In genomic region chr11:66167801-66168651, GRCm38 (mm10) we compare ENCODE assay signal across 8 mouse cellular contexts. TPM values are rescaled to one million over a fixed set of nuclear protein-coding genes. Genes with fewer than 3 reads are reported as not detected.
DNase-seq lines count a peak whose midpoint lies in the region; ATAC-seq and TF ChIP-seq lines count a peak whose summit lies in the region.

Dnah9 (minus strand) TSS chr11:66168551.

- no peak for TF ChIP-seq POLR2A in thymus, adult 2 months (IDR thresholded peaks at IDR 0.05; ENCODE audit: control insufficient read depth, extremely low read depth, insufficient read depth, low read length, poor library complexity)

- no peaks in the 10 kb centered on the region; the same call in 1 of the 2 replicates for H3K4me1 ChIP-seq in thymus, adult 2 months (replicated peaks; ENCODE audit: control insufficient read depth, insufficient read depth, low read length)
- no peaks in the 10 kb centered on the region for H3K4me1 ChIP-seq in forebrain, embryonic 11.5 days (replicated peaks; ENCODE audit: control insufficient read depth, insufficient read depth, low read length)
- H3K4me1 ChIP-seq in heart, embryonic 12.5 days (replicated peaks), result peaks cover 6% of the 10 kb centered on the region; the same call in 1 of the 2 replicates
- H3K4me1 ChIP-seq in kidney, embryonic 15.5 days, result peaks cover 8% of the 10 kb centered on the region; the same call in 1 of the 2 replicates
- H3K4me1 ChIP-seq in limb, embryonic 12.5 days (replicated peaks), result no peaks in the 10 kb centered on the region
- H3K4me1 ChIP-seq in midbrain, embryonic 14.5 days (ENCODE audit: control insufficient read depth, insufficient read depth, low read length), result peaks cover 6% of the 10 kb centered on the region; the same call in 1 of the 2 replicates
- no peaks in the 10 kb centered on the region for H3K4me1 ChIP-seq in stomach, postnatal 0 days (replicated peaks; ENCODE audit: control insufficient read depth, insufficient read depth)

- no peak for TF ChIP-seq CTCF in thymus, adult 2 months (IDR thresholded peaks at IDR 0.05; ENCODE audit: borderline replicate concordance, control insufficient read depth, extremely low read depth, insufficient read depth, low read length, poor library complexity)
- no peak for TF ChIP-seq CTCF in stomach, postnatal 0 days (IDR thresholded peaks at IDR 0.05; ENCODE audit: low read depth)

- peak; percentile 5 for DNase-seq in thymus, adult 2 months
- no peak for DNase-seq in thymus, postnatal 10 days (ENCODE audit: low spot score in 2 of 2)
- DNase-seq in forebrain, embryonic 11.5 days (ENCODE audit: low spot score), result peak; percentile 92
- peak; percentile 95 for DNase-seq in midbrain, embryonic 14.5 days
- DNase-seq in stomach, postnatal 0 days (ENCODE audit: low spot score), result peak; percentile 89

- no peaks in the 10 kb centered on the region for H3K36me3 ChIP-seq in thymus, adult 2 months (ENCODE audit: control insufficient read depth, insufficient read depth, low read length)
- no peaks in the 10 kb centered on the region for H3K36me3 ChIP-seq in forebrain, embryonic 11.5 days (ENCODE audit: control insufficient read depth, insufficient read depth, low read length)
- no peaks in the 10 kb centered on the region for H3K36me3 ChIP-seq in heart, embryonic 12.5 days
- H3K36me3 ChIP-seq in kidney, embryonic 15.5 days, result no peaks in the 10 kb centered on the region
- no peaks in the 10 kb centered on the region for H3K36me3 ChIP-seq in limb, embryonic 12.5 days
- H3K36me3 ChIP-seq in midbrain, embryonic 14.5 days (ENCODE audit: control insufficient read depth, insufficient read depth, low read length), result no peaks in the 10 kb centered on the region
- H3K36me3 ChIP-seq in stomach, postnatal 0 days (ENCODE audit: control insufficient read depth, insufficient read depth, low read length), result no peaks in the 10 kb centered on the region

- no peak within 1 kb of the TSS for H3K27ac ChIP-seq in thymus, adult 2 months (ENCODE audit: control insufficient read depth, insufficient read depth, low read length)
- H3K27ac ChIP-seq in forebrain, embryonic 11.5 days (ENCODE audit: low read depth, low read length), result 0 out of 2 replicates have a peak within 1 kb of the TSS, but pooled peaks have one; percentile 18
- no peak within 1 kb of the TSS for H3K27ac ChIP-seq in heart, embryonic 12.5 days (ENCODE audit: poor library complexity, severe bottlenecking)
- H3K27ac ChIP-seq in kidney, embryonic 15.5 days, result no peak within 1 kb of the TSS
- no peak within 1 kb of the TSS for H3K27ac ChIP-seq in limb, embryonic 12.5 days
- H3K27ac ChIP-seq in midbrain, embryonic 14.5 days (replicated peaks; ENCODE audit: low read depth, low read length), result peak within 1 kb of the TSS; percentile 77
- no peak within 1 kb of the TSS for H3K27ac ChIP-seq in stomach, postnatal 0 days (replicated peaks)

- H3K27me3 ChIP-seq in thymus, adult 2 months (ENCODE audit: control insufficient read depth, insufficient read depth, low read length), result no peaks in the 10 kb centered on the region
- H3K27me3 ChIP-seq in forebrain, embryonic 11.5 days (ENCODE audit: control insufficient read depth, insufficient read depth, low read length), result no peaks in the 10 kb centered on the region
- peaks cover 26% of the 10 kb centered on the region for H3K27me3 ChIP-seq in heart, embryonic 12.5 days (replicated peaks)
- H3K27me3 ChIP-seq in kidney, embryonic 15.5 days, result peaks cover 24% of the 10 kb centered on the region
- H3K27me3 ChIP-seq in limb, embryonic 12.5 days, result peaks cover 10% of the 10 kb centered on the region; the same call in 1 of the 2 replicates
- no peaks in the 10 kb centered on the region for H3K27me3 ChIP-seq in midbrain, embryonic 14.5 days (ENCODE audit: control insufficient read depth, insufficient read depth, low read length)
- H3K27me3 ChIP-seq in stomach, postnatal 0 days (ENCODE audit: control insufficient read depth, insufficient read depth, low read length), result no peaks in the 10 kb centered on the region; the same call in 1 of the 2 replicates

- H3K9ac ChIP-seq in forebrain, embryonic 11.5 days (ENCODE audit: low read length), result peak within 1 kb of the TSS; percentile 44
- peak within 1 kb of the TSS; percentile 67 for H3K9ac ChIP-seq in heart, embryonic 12.5 days
- H3K9ac ChIP-seq in kidney, embryonic 15.5 days, result peak within 1 kb of the TSS; percentile 27; the same call in 1 of the 2 replicates
- H3K9ac ChIP-seq in limb, embryonic 12.5 days (replicated peaks), result peak within 1 kb of the TSS; percentile 48; the same call in 1 of the 2 replicates
- peak within 1 kb of the TSS; percentile 56 for H3K9ac ChIP-seq in midbrain, embryonic 14.5 days (replicated peaks; ENCODE audit: low read length)
- H3K9ac ChIP-seq in stomach, postnatal 0 days (ENCODE audit: low read length), result peak within 1 kb of the TSS; percentile 23; the same call in 1 of the 2 replicates

- WGBS in thymus, adult 2 months, result 4% methylated on average over 53 of the region's 53 CpGs
- under 1% methylated on average over 51 of the region's 53 CpGs for WGBS in forebrain, embryonic 11.5 days
- under 1% methylated on average over 53 of the region's 53 CpGs for WGBS in heart, embryonic 12.5 days
- under 1% methylated on average over 53 of the region's 53 CpGs for WGBS in kidney, embryonic 15.5 days
- WGBS in limb, embryonic 12.5 days, result under 1% methylated on average over 53 of the region's 53 CpGs
- WGBS in midbrain, embryonic 14.5 days, result under 1% methylated on average over 52 of the region's 53 CpGs
- under 1% methylated on average over 53 of the region's 53 CpGs for WGBS in stomach, postnatal 0 days

- no peak for TF ChIP-seq EP300 in stomach, postnatal 0 days (optimal IDR thresholded peaks at IDR 0.05)

- peak within 1 kb of the TSS; percentile 94 for H3K4me2 ChIP-seq in forebrain, embryonic 11.5 days (ENCODE audit: low read depth, low read length, severe bottlenecking)
- H3K4me2 ChIP-seq in heart, embryonic 12.5 days, result peak within 1 kb of the TSS; percentile 98
- peak within 1 kb of the TSS; percentile 99 for H3K4me2 ChIP-seq in kidney, embryonic 15.5 days
- H3K4me2 ChIP-seq in limb, embryonic 12.5 days, result peak within 1 kb of the TSS; percentile 90
- peak within 1 kb of the TSS; percentile 94 for H3K4me2 ChIP-seq in midbrain, embryonic 14.5 days (ENCODE audit: low read length)
- H3K4me2 ChIP-seq in stomach, postnatal 0 days (replicated peaks; ENCODE audit: low read depth), result peak within 1 kb of the TSS; percentile 88

- H3K9me3 ChIP-seq in forebrain, embryonic 11.5 days (ENCODE audit: control insufficient read depth, low read length), result no peaks in the 10 kb centered on the region
- H3K9me3 ChIP-seq in heart, embryonic 12.5 days (replicated peaks), result no peaks in the 10 kb centered on the region
- no peaks in the 10 kb centered on the region for H3K9me3 ChIP-seq in kidney, embryonic 15.5 days (replicated peaks)
- no peaks in the 10 kb centered on the region for H3K9me3 ChIP-seq in limb, embryonic 12.5 days
- H3K9me3 ChIP-seq in midbrain, embryonic 14.5 days (ENCODE audit: control insufficient read depth, low read length), result no peaks in the 10 kb centered on the region
- no peaks in the 10 kb centered on the region for H3K9me3 ChIP-seq in stomach, postnatal 0 days (ENCODE audit: control insufficient read depth, low read length)

- ATAC-seq in forebrain, embryonic 11.5 days (replicated peaks; ENCODE audit: low FRiP score), result peak; percentile 94
- peak; percentile 83 for ATAC-seq in heart, embryonic 12.5 days (ENCODE audit: insufficient number of reproducible peaks, low FRiP score)
- ATAC-seq in kidney, embryonic 15.5 days (replicated peaks; ENCODE audit: low FRiP score), result peak; percentile 96
- ATAC-seq in limb, embryonic 12.5 days (ENCODE audit: insufficient number of reproducible peaks, insufficient read depth, low FRiP score, low TSS enrichment, low read depth), result peak; percentile 91
- ATAC-seq in midbrain, embryonic 14.5 days (ENCODE audit: low FRiP score, low TSS enrichment), result peak; percentile 96
- ATAC-seq in stomach, postnatal 0 days (ENCODE audit: low FRiP score, low TSS enrichment), result peak; percentile 91

- peak within 1 kb of the TSS; percentile 4; the same call in 1 of the 2 replicates for H3K4me3 ChIP-seq in thymus, adult 2 months (ENCODE audit: control insufficient read depth, insufficient read depth, low read length)
- peak within 1 kb of the TSS; percentile 52 for H3K4me3 ChIP-seq in forebrain, embryonic 11.5 days (ENCODE audit: low read depth, low read length)
- H3K4me3 ChIP-seq in heart, embryonic 12.5 days, result peak within 1 kb of the TSS; percentile 67
- peak within 1 kb of the TSS; percentile 54 for H3K4me3 ChIP-seq in kidney, embryonic 15.5 days (replicated peaks)
- peak within 1 kb of the TSS; percentile 51 for H3K4me3 ChIP-seq in limb, embryonic 12.5 days (replicated peaks)
- H3K4me3 ChIP-seq in midbrain, embryonic 14.5 days (replicated peaks; ENCODE audit: low read depth, low read length), result peak within 1 kb of the TSS; percentile 67
- peak within 1 kb of the TSS; percentile 40 for H3K4me3 ChIP-seq in stomach, postnatal 0 days (ENCODE audit: low read depth, low read length)

RNA-seq across cellular contexts. Expression of gene Dnah9, which starts in this region (rescaled TPM):
- 1.4 and 2.8 TPM in 2 replicates for polyA plus RNA-seq in thymus, adult 2 months (2012; rRNA removed)
- polyA plus RNA-seq in forebrain, embryonic 11.5 days (2014; fragmentation: Nextera tagmentation; extraction: Ambion mirVana), result 0.27 and 0.68 TPM in 2 replicates
- not detected in 2 replicates for polyA plus RNA-seq in heart, embryonic 12.5 days (2016; fragmentation: Nextera tagmentation; extraction: Ambion mirVana)
- 0.09 and 0.12 TPM in 2 replicates for polyA plus RNA-seq in kidney, embryonic 15.5 days (2015; fragmentation: Nextera tagmentation; extraction: Ambion mirVana)
- polyA plus RNA-seq in limb, embryonic 12.5 days (2016; fragmentation: Nextera tagmentation; extraction: Ambion mirVana), result 0.25 and 0.50 TPM in 2 replicates
- 1.1 and 2.7 TPM in 2 replicates for polyA plus RNA-seq in midbrain, embryonic 14.5 days (2014; fragmentation: Nextera tagmentation; extraction: Ambion mirVana)
- 0.11 and 0.35 TPM in 2 replicates for polyA plus RNA-seq in stomach, postnatal 0 days (2015; fragmentation: Nextera tagmentation; extraction: Ambion mirVana)

Comparison
In these comparisons a context has a peak if more than half of its experiments do, and no peak if none do; other contexts are left out.
1. DNase-seq: peak in thymus, adult 2 months (single experiment) and midbrain, embryonic 14.5 days (single experiment); none in thymus, postnatal 10 days (0 of 2).
2. Peak in DNase-seq, ATAC-seq, H3K4me3 ChIP-seq, H3K27ac ChIP-seq, H3K9ac ChIP-seq and H3K4me2 ChIP-seq in forebrain, embryonic 11.5 days; RNA of the gene not detected or under 1 TPM.
3. Peak in ATAC-seq, H3K4me3 ChIP-seq, H3K9ac ChIP-seq and H3K4me2 ChIP-seq in heart, embryonic 12.5 days; RNA of the gene not detected or under 1 TPM.
4. Peak in ATAC-seq, H3K4me3 ChIP-seq, H3K9ac ChIP-seq and H3K4me2 ChIP-seq in kidney, embryonic 15.5 days; RNA of the gene not detected or under 1 TPM.
5. Peak in ATAC-seq, H3K4me3 ChIP-seq, H3K9ac ChIP-seq and H3K4me2 ChIP-seq in limb, embryonic 12.5 days; RNA of the gene not detected or under 1 TPM.
6. Peak in DNase-seq, ATAC-seq, H3K4me3 ChIP-seq, H3K9ac ChIP-seq and H3K4me2 ChIP-seq in stomach, postnatal 0 days; RNA of the gene not detected or under 1 TPM.
7. H3K4me3 ChIP-seq: peak in every context shown above with its lines; median percentile 67 in heart, embryonic 12.5 days; 67 in midbrain, embryonic 14.5 days; 54 in kidney, embryonic 15.5 days; 52 in forebrain, embryonic 11.5 days; 51 in limb, embryonic 12.5 days; 40 in stomach, postnatal 0 days; 4 in thymus, adult 2 months.
8. Peak in every context shown above with its lines, with median percentiles within 50 percentile points of each other: ATAC-seq, H3K4me2 ChIP-seq and H3K9ac ChIP-seq.